ENCODE assay signal across 15 mouse cellular contexts in genomic region chr7:19210010-19210409, GRCm38 (mm10). TPM values are rescaled to one million over a fixed set of nuclear protein-coding genes. Genes with fewer than 3 reads are reported as not detected.
DNase-seq lines count a peak whose midpoint lies in the region; ATAC-seq and TF ChIP-seq lines count a peak whose summit lies in the region.
"Had no signal": no experiment of that assay in that cellular context is flagged by ENCODE, and none has a peak within 500 bp of the region (broad histone marks: within the 10 kb centered on the region; RNA-seq: fewer than 3 reads in every experiment).

No protein-coding gene starts in this region.

- peak; percentile 52 for TF ChIP-seq CTCF in hindbrain, postnatal 0 days (IDR thresholded peaks at IDR 0.05; ENCODE audit: low read depth)
- TF ChIP-seq CTCF in thymus, adult 2 months (IDR thresholded peaks at IDR 0.05; ENCODE audit: borderline replicate concordance, control insufficient read depth, extremely low read depth, insufficient read depth, low read length, poor library complexity) = no peak
- peak; percentile 24; the same call in 1 of the 2 replicates for TF ChIP-seq CTCF in bone marrow macrophage, adult 2 months (IDR thresholded peaks at IDR 0.05; ENCODE audit: low read depth, low read length)

- no peaks in the 10 kb centered on the region for H3K4me1 ChIP-seq in hindbrain, postnatal 0 days (ENCODE audit: insufficient read depth, low read length)
- H3K4me1 ChIP-seq in hindbrain, embryonic 16.5 days (ENCODE audit: control insufficient read depth, insufficient read depth, low read depth, low read length) = peaks cover 8% of the 10 kb centered on the region
- peaks cover 9% of the 10 kb centered on the region; the same call in 1 of the 2 replicates for H3K4me1 ChIP-seq in thymus, adult 2 months (replicated peaks; ENCODE audit: control insufficient read depth, insufficient read depth, low read length)
- H3K4me1 ChIP-seq in bone marrow macrophage, adult 2 months (ENCODE audit: control insufficient read depth, insufficient read depth, low read length) = peaks cover 7% of the 10 kb centered on the region; the same call in 1 of the 2 replicates

- TF ChIP-seq POLR2A in thymus, adult 2 months (IDR thresholded peaks at IDR 0.05; ENCODE audit: control insufficient read depth, extremely low read depth, insufficient read depth, low read length, poor library complexity) = no peak
- no peak for TF ChIP-seq POLR2A in bone marrow macrophage, adult 2 months (IDR thresholded peaks at IDR 0.05; ENCODE audit: borderline replicate concordance, low read depth, low read length)

- H3K27me3 ChIP-seq in hindbrain, postnatal 0 days (ENCODE audit: insufficient read depth, low read length) = no peaks in the 10 kb centered on the region
- H3K27me3 ChIP-seq in hindbrain, embryonic 16.5 days (replicated peaks; ENCODE audit: control insufficient read depth, insufficient read depth, low read length) = no peaks in the 10 kb centered on the region; the same call in 1 of the 2 replicates
- H3K27me3 ChIP-seq in thymus, adult 2 months (ENCODE audit: control insufficient read depth, insufficient read depth, low read length) = peaks cover 2% of the 10 kb centered on the region; the same call in 1 of the 2 replicates
- H3K27me3 ChIP-seq: forebrain, embryonic 15.5 days had no signal

- intact Hi-C loops in left cerebral cortex, postnatal 25 days (cut with DNase I) = no loop called here

- H3K9ac ChIP-seq in hindbrain, postnatal 0 days (replicated peaks; ENCODE audit: low read length) = no peak overlapping the region
- no peak overlapping the region for H3K9ac ChIP-seq in hindbrain, embryonic 16.5 days (ENCODE audit: low read depth, low read length)
- H3K9ac ChIP-seq: embryonic facial prominence, embryonic 13.5 days; forebrain, embryonic 15.5 days; hindbrain, embryonic 12.5 days; lung, embryonic 15.5 days; midbrain, embryonic 13.5 days; neural tube, embryonic 13.5 days had no signal

- WGBS in hindbrain, postnatal 0 days = 91% methylated on average over 5 of the region's 5 CpGs
- 95% methylated on average over 5 of the region's 5 CpGs for WGBS in hindbrain, embryonic 16.5 days
- WGBS in thymus, adult 2 months = 95% methylated on average over 5 of the region's 5 CpGs

- H3K27ac ChIP-seq in hindbrain, postnatal 0 days = no peak overlapping the region
- H3K27ac ChIP-seq in hindbrain, embryonic 16.5 days (ENCODE audit: low read depth, low read length) = no peak overlapping the region
- no peak overlapping the region for H3K27ac ChIP-seq in thymus, adult 2 months (ENCODE audit: control insufficient read depth, insufficient read depth, low read length)
- H3K27ac ChIP-seq in bone marrow macrophage, adult 2 months (ENCODE audit: insufficient read depth, low read depth, low read length) = no peak overlapping the region
- H3K27ac ChIP-seq: embryonic facial prominence, embryonic 13.5 days; forebrain, embryonic 15.5 days; hindbrain, embryonic 12.5 days; lung, embryonic 15.5 days; midbrain, embryonic 13.5 days; neural tube, embryonic 13.5 days had no signal

- no peaks in the 10 kb centered on the region for H3K9me3 ChIP-seq in hindbrain, postnatal 0 days (ENCODE audit: low read length)
- H3K9me3 ChIP-seq in hindbrain, embryonic 16.5 days (ENCODE audit: control insufficient read depth, low read length) = no peaks in the 10 kb centered on the region
- H3K9me3 ChIP-seq: forebrain, embryonic 15.5 days; hindbrain, embryonic 12.5 days; lung, embryonic 15.5 days; midbrain, embryonic 13.5 days; neural tube, embryonic 13.5 days had no signal

- no peak for DNase-seq in hindbrain, postnatal 0 days (ENCODE audit: low spot score)
- DNase-seq in thymus, postnatal 4 days = peak; percentile 37
- no peak for DNase-seq in thymus, adult 2 months
- no peak for DNase-seq in kidney, adult 18-20 months
- DNase-seq in left cerebral cortex, postnatal 25 days (ENCODE audit: low spot score in 2 of 2) = no peak
- DNase-seq: spleen, adult 18-20 months; thymus, postnatal 25 days had no signal

- no peak for ATAC-seq in hindbrain, postnatal 0 days
- ATAC-seq in hindbrain, embryonic 16.5 days = no peak
- ATAC-seq: forebrain, embryonic 15.5 days; midbrain, embryonic 13.5 days had no signal

- H3K4me3 ChIP-seq in hindbrain, postnatal 0 days (ENCODE audit: low read length) = no peak overlapping the region
- no peak overlapping the region for H3K4me3 ChIP-seq in hindbrain, embryonic 16.5 days (ENCODE audit: low read length)
- H3K4me3 ChIP-seq in thymus, adult 2 months (ENCODE audit: control insufficient read depth, insufficient read depth, low read length) = no peak overlapping the region
- no peak overlapping the region for H3K4me3 ChIP-seq in bone marrow macrophage, adult 2 months (ENCODE audit: insufficient read depth, low read length)
- H3K4me3 ChIP-seq: embryonic facial prominence, embryonic 13.5 days; forebrain, embryonic 15.5 days; hindbrain, embryonic 12.5 days; lung, embryonic 15.5 days; midbrain, embryonic 13.5 days; neural tube, embryonic 13.5 days had no signal

- no peak overlapping the region for H3K4me2 ChIP-seq in hindbrain, postnatal 0 days (ENCODE audit: low read depth, low read length)
- no peak overlapping the region for H3K4me2 ChIP-seq in hindbrain, embryonic 16.5 days (ENCODE audit: low read length)
- H3K4me2 ChIP-seq: embryonic facial prominence, embryonic 13.5 days; forebrain, embryonic 15.5 days; hindbrain, embryonic 12.5 days; lung, embryonic 15.5 days; midbrain, embryonic 13.5 days; neural tube, embryonic 13.5 days had no signal

- peaks cover 5% of the 10 kb centered on the region; the same call in 1 of the 2 replicates for H3K36me3 ChIP-seq in hindbrain, postnatal 0 days (ENCODE audit: insufficient read depth, low read length)
- peaks cover 10% of the 10 kb centered on the region; the same call in 1 of the 2 replicates for H3K36me3 ChIP-seq in hindbrain, embryonic 16.5 days (ENCODE audit: control insufficient read depth, insufficient read depth, low read length)
- no peaks in the 10 kb centered on the region for H3K36me3 ChIP-seq in thymus, adult 2 months (ENCODE audit: control insufficient read depth, insufficient read depth, low read length)

RNA-seq across cellular contexts. Expression of gene Gpr4, which starts 2.3 kb away (rescaled TPM):
- 3.8 and 4.5 TPM in 2 replicates for total RNA-seq in hindbrain, postnatal 0 days (2014; rRNA removed)
- polyA plus RNA-seq in hindbrain, postnatal 0 days (2015; fragmentation: Nextera tagmentation; extraction: Ambion mirVana) = 4.1 and 4.4 TPM in 2 replicates
- polyA plus RNA-seq in hindbrain, embryonic 16.5 days (2015; fragmentation: Nextera tagmentation; extraction: Ambion mirVana) = 3.1 and 4.4 TPM in 2 replicates
- polyA plus RNA-seq in thymus, adult 2 months (2012; rRNA removed) = 4.2 and 5.5 TPM in 2 replicates
- not detected in 2 replicates for polyA plus RNA-seq in bone marrow macrophage, adult 2 months (2012; ENCODE audit: insufficient read depth, insufficient read length, missing spikeins)
- total RNA-seq in left cerebral cortex, postnatal 25 days (2021) = 1 to 10 TPM; 3.7 to 4.3 TPM

RNA-seq across cellular contexts. Expression of gene Opa3, which starts 18.1 kb away (rescaled TPM):
- total RNA-seq in hindbrain, postnatal 0 days (2014; rRNA removed) = 44.2 and 47.7 TPM in 2 replicates
- 34.6 and 37.1 TPM in 2 replicates for polyA plus RNA-seq in hindbrain, postnatal 0 days (2015; fragmentation: Nextera tagmentation; extraction: Ambion mirVana)
- 39.9 and 41.5 TPM in 2 replicates for polyA plus RNA-seq in hindbrain, embryonic 16.5 days (2015; fragmentation: Nextera tagmentation; extraction: Ambion mirVana)
- polyA plus RNA-seq in thymus, adult 2 months (2012; rRNA removed) = 46.5 and 46.7 TPM in 2 replicates
- 20.0 and 22.0 TPM in 2 replicates for polyA plus RNA-seq in bone marrow macrophage, adult 2 months (2012; ENCODE audit: insufficient read depth, insufficient read length, missing spikeins)
- total RNA-seq in left cerebral cortex, postnatal 25 days (2021) = 10 to 100 TPM; 46.6 to 47.3 TPM

RNA-seq across cellular contexts. Expression of gene Eml2, which starts 33.8 kb away (rescaled TPM):
- total RNA-seq in hindbrain, postnatal 0 days (2014; rRNA removed) = 88.2 and 103 TPM in 2 replicates
- polyA plus RNA-seq in hindbrain, postnatal 0 days (2015; fragmentation: Nextera tagmentation; extraction: Ambion mirVana) = 15.0 and 18.9 TPM in 2 replicates
- 9.4 and 12.3 TPM in 2 replicates for polyA plus RNA-seq in hindbrain, embryonic 16.5 days (2015; fragmentation: Nextera tagmentation; extraction: Ambion mirVana)
- polyA plus RNA-seq in thymus, adult 2 months (2012; rRNA removed) = 38.9 and 40.3 TPM in 2 replicates
- polyA plus RNA-seq in bone marrow macrophage, adult 2 months (2012; ENCODE audit: insufficient read depth, insufficient read length, missing spikeins) = 12.2 and 17.8 TPM in 2 replicates
- 100 to 1,000 TPM; 125 to 133 TPM for total RNA-seq in left cerebral cortex, postnatal 25 days (2021)

RNA-seq across cellular contexts. Expression of gene Gipr, which starts 44.1 kb away (rescaled TPM):
- total RNA-seq in hindbrain, postnatal 0 days (2014; rRNA removed) = 2.0 and 3.0 TPM in 2 replicates
- polyA plus RNA-seq in hindbrain, postnatal 0 days (2015; fragmentation: Nextera tagmentation; extraction: Ambion mirVana) = 0.85 and 1.3 TPM in 2 replicates
- polyA plus RNA-seq in hindbrain, embryonic 16.5 days (2015; fragmentation: Nextera tagmentation; extraction: Ambion mirVana) = 2.0 and 2.9 TPM in 2 replicates
- polyA plus RNA-seq in thymus, adult 2 months (2012; rRNA removed) = 0.73 and 0.79 TPM in 2 replicates
- not detected in 2 replicates for polyA plus RNA-seq in bone marrow macrophage, adult 2 months (2012; ENCODE audit: insufficient read depth, insufficient read length, missing spikeins)
- 1 to 10 TPM; 1.1 to 1.5 TPM for total RNA-seq in left cerebral cortex, postnatal 25 days (2021)
